Mouse (Mus musculus) C2C12 (cell line): ENCODE measurements around the gene Rad9b.

Experiments
- CEBPB ChIP-seq: IDR thresholded peaks from one replicate; pipeline ENCODE4 v1.6.1; 2011; ENCODE audit warnings: low read depth, mild to moderate bottlenecking, control low read depth, moderate library complexity
- CTCF ChIP-seq: IDR thresholded peaks from one replicate; pipeline ENCODE4 v1.5.1; 2011; ENCODE audit not compliant: control insufficient read depth, insufficient read depth, insufficient read length
- FOSL1 ChIP-seq: IDR thresholded peaks from one replicate; pipeline ENCODE4 v1.8.0; 2011; ENCODE audit warnings: mild to moderate bottlenecking, low read length; ENCODE audit not compliant: poor library complexity, insufficient read depth, severe bottlenecking
- MAX ChIP-seq: IDR thresholded peaks from one replicate; pipeline ENCODE4 v1.6.1; 2011; ENCODE audit warnings: mild to moderate bottlenecking, control low read depth
- MYOD1 ChIP-seq: IDR thresholded peaks from one replicate; pipeline ENCODE4 v1.6.1; 2011; ENCODE audit warnings: low read depth; ENCODE audit not compliant: control insufficient read depth, insufficient read length
- MYOG ChIP-seq: IDR thresholded peaks from one replicate; pipeline ENCODE4 v1.6.1; 2011; ENCODE audit not compliant: control insufficient read depth, insufficient read length; ENCODE audit errors: extremely low read depth
- USF1 ChIP-seq: IDR thresholded peaks from one replicate; pipeline ENCODE4 v1.6.1; 2011; ENCODE audit warnings: low read depth, mild to moderate bottlenecking, control low read depth, moderate library complexity

DNA sequence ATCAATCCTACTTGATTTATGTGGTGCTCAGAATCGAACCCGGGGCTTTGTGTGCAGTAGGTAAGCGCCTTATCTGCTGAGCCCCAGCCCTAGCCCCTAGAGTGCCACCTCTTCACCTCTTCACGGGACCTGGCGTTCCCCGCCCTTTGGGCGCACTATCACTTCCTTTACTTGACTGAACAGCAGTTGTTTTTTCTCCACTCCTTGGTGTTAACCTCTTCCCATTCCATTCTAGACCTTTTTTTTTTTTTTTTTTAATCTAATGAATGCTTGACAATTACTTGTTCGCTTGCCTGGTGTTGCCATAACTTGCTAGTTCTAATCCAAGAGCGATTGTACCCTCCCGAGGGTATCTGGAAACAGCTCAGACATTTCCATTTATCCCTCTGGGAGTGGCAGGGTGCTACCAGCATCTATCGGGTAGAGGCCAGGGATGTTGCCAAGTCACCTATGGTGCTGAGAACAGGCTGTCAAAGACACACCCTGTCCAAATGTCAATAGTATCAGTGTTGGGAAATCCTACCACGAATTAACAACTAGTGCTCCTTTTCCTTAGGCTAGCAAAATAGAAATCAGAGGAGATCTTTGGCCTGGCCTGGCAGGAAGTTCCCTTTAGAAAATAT, 74.1 kb downstream of the Rad9b start:
- TF ChIP-seq CTCF (no peak), MYOD1 (no peak), FOSL1 (no peak), MAX (no peak), USF1 (no peak), MYOG (no peak), CEBPB (no peak)
